Mouse (Mus musculus) regulatory T cell (primary cell): ENCODE data around the gene Zswim2.
"Not testable (repeated sequence)": the region's sequence is repeated elsewhere in the genome, so short reads cannot be mapped to it uniquely, and the experiment has no call there.

Experiments
- in situ Hi-C: fragments of 300-600 bp; cut with MboI, MseI; formaldehyde crosslinking; loops from one replicate; pipeline ENCODE4 v1.15.1; 2025; ENCODE audit warnings: high pct_unique_total_duplicates

Gene Zswim2

DNA sequence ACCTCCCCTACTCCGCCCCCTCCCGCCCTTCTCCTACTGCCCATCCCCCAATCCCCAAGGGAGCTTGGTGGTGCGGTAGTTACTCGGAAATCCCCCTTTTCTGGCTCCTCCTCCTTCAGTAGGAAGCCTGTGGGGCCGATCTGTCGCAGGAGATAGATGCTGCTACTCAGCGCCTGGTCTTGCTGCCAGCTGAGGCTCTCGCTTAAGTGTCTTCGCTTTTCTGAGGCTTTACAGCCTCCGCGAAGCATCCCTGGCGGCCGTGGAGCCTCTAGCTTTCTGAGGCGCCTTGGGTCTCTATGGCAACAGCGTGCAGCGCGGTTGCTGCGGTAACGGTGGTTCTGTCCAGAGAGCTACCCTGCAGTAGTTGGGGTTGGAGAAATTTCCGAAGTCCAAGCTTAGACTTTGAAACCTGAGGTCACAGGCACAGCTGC, at the start of gene Zswim2:
Gene Zswim2 (minus strand): TSS at position 298 of the 431 bp plus-strand sequence.
- in situ Hi-C loops = no loop called here

DNA sequence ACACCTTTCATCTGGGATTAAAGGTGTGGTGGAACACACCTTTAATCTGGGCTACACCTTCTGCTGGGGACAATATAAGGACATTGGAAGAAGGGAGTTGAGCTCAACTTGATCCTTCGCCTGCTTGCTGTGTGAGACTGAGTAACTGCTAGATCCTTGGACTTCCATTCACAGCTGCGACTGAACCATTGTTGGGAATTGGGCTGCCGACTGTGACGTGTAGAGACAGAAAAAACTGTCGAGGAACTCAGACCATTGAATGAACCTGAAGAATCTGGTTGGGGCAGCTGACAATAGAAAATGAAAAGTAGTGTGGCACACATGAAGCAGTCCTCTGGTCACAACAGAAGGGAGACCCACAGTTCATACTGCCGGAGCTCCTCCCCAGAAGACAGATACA, 49.2 kb upstream of the Zswim2 start, which contains the start of gene Gm13691:
Gene Gm13691 (plus strand): TSS at position 301 of the 400 bp plus-strand sequence.
- in situ Hi-C loops = not testable (repeated sequence)

DNA sequence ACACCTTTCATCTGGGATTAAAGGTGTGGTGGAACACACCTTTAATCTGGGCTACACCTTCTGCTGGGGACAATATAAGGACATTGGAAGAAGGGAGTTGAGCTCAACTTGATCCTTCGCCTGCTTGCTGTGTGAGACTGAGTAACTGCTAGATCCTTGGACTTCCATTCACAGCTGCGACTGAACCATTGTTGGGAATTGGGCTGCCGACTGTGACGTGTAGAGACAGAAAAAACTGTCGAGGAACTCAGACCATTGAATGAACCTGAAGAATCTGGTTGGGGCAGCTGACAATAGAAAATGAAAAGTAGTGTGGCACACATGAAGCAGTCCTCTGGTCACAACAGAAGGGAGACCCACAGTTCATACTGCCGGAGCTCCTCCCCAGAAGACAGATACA, 43.4 kb upstream of the Zswim2 start, which contains the start of gene Gm13697:
Gene Gm13697 (plus strand): TSS at position 301 of the 400 bp plus-strand sequence.
- in situ Hi-C loops = loop anchor here (10.0 kb wide), 1 partner anchor 50 kb away; no protein-coding TSS in a partner anchor

DNA sequence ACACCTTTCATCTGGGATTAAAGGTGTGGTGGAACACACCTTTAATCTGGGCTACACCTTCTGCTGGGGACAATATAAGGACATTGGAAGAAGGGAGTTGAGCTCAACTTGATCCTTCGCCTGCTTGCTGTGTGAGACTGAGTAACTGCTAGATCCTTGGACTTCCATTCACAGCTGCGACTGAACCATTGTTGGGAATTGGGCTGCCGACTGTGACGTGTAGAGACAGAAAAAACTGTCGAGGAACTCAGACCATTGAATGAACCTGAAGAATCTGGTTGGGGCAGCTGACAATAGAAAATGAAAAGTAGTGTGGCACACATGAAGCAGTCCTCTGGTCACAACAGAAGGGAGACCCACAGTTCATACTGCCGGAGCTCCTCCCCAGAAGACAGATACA, 37.6 kb upstream of the Zswim2 start, which contains the start of gene Gm13694:
Gene Gm13694 (plus strand): TSS at position 301 of the 400 bp plus-strand sequence.
- in situ Hi-C loops = not testable (repeated sequence)

DNA sequence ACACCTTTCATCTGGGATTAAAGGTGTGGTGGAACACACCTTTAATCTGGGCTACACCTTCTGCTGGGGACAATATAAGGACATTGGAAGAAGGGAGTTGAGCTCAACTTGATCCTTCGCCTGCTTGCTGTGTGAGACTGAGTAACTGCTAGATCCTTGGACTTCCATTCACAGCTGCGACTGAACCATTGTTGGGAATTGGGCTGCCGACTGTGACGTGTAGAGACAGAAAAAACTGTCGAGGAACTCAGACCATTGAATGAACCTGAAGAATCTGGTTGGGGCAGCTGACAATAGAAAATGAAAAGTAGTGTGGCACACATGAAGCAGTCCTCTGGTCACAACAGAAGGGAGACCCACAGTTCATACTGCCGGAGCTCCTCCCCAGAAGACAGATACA, 31.8 kb upstream of the Zswim2 start, which contains the start of gene Gm13696:
Gene Gm13696 (plus strand): TSS at position 301 of the 400 bp plus-strand sequence.
- in situ Hi-C loops = not testable (repeated sequence)

DNA sequence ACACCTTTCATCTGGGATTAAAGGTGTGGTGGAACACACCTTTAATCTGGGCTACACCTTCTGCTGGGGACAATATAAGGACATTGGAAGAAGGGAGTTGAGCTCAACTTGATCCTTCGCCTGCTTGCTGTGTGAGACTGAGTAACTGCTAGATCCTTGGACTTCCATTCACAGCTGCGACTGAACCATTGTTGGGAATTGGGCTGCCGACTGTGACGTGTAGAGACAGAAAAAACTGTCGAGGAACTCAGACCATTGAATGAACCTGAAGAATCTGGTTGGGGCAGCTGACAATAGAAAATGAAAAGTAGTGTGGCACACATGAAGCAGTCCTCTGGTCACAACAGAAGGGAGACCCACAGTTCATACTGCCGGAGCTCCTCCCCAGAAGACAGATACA, 26.0 kb upstream of the Zswim2 start, which contains the start of gene Gm13695:
Gene Gm13695 (plus strand): TSS at position 301 of the 400 bp plus-strand sequence.
- in situ Hi-C loops = not testable (repeated sequence)

DNA sequence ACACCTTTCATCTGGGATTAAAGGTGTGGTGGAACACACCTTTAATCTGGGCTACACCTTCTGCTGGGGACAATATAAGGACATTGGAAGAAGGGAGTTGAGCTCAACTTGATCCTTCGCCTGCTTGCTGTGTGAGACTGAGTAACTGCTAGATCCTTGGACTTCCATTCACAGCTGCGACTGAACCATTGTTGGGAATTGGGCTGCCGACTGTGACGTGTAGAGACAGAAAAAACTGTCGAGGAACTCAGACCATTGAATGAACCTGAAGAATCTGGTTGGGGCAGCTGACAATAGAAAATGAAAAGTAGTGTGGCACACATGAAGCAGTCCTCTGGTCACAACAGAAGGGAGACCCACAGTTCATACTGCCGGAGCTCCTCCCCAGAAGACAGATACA, 20.2 kb upstream of the Zswim2 start, which contains the start of gene Gm13693:
Gene Gm13693 (plus strand): TSS at position 301 of the 400 bp plus-strand sequence.
- in situ Hi-C loops = not testable (repeated sequence)

DNA sequence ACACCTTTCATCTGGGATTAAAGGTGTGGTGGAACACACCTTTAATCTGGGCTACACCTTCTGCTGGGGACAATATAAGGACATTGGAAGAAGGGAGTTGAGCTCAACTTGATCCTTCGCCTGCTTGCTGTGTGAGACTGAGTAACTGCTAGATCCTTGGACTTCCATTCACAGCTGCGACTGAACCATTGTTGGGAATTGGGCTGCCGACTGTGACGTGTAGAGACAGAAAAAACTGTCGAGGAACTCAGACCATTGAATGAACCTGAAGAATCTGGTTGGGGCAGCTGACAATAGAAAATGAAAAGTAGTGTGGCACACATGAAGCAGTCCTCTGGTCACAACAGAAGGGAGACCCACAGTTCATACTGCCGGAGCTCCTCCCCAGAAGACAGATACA, 14.4 kb upstream of the Zswim2 start, which contains the start of gene Gm13698:
Gene Gm13698 (plus strand): TSS at position 301 of the 400 bp plus-strand sequence.
- in situ Hi-C loops = loop anchor here (5.0 kb wide), 1 partner anchor 47 kb away; no protein-coding TSS in a partner anchor

DNA sequence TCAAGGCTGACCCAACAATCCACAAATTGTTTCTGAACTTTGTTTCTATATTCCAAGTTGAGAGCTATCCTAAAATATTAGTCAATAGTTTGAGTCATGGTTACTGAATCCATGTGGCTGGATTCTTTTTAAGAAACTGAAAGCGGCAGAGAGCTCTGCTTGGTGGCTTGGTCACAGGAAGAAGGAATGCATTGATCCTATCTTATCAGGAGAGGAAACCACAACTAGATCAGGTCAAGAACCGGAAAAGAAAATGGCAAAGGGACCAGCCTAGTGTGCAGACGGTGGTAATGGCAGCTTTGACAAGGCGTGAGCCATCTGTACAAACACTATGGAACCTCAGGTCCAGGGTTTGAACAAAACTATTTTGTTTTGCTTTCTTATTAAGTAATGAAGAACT, 764 bp upstream of the Zswim2 start:
- in situ Hi-C loops = no loop called here

DNA sequence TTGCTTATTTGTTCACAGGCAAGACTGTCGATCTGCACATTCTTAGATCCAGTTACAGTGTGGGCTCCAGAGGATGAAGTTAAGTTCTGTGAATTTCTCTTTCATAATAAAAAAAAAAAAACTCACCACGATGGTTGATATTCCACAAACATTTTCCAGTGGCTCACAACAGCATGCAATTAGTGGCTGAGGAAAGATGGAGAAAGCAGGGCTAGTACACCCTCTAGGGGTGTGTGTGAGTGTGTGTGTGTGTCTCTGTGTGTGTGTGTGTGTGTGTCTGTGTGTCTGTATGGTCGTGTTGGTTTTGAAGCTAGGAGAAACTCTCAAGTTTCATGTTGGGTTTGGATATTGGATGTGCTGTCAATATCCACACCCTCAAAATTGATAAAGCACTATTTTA, 350 bp upstream of the Zswim2 start:
- in situ Hi-C loops = no loop called here

DNA sequence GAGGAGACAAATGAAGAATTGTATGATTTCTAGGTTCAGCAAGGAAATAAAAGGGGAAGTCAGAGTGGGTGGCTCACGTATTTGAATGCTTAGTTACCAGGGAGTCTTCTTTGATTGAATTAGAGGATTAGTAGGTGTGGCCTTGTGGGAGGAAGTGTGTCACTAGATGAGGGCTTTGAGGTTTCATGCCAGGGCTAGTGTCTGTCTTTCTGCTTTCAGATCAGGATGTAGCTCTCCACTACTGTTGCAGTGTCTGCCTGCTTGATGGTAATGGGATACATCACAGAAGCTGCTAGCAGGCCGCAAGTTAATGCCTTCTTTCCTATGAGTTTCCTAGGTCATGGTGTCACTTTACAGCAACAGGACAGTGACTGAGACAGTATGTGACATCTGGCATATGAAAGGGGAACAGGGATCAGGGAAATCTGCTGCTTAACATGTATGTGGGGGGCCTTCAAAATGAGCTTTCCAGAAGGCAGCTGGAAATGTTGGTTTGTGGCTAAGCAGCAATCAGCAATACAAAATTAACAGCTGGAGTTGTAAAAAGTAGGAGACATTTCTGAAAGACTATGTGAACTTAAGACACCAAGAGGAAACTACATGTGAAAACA, 11.4 kb downstream of the Zswim2 start:
- in situ Hi-C loops = loop anchor here (10.0 kb wide), 1 partner anchor 55 kb away; the partner anchor contains the start of gene Gm13697

DNA sequence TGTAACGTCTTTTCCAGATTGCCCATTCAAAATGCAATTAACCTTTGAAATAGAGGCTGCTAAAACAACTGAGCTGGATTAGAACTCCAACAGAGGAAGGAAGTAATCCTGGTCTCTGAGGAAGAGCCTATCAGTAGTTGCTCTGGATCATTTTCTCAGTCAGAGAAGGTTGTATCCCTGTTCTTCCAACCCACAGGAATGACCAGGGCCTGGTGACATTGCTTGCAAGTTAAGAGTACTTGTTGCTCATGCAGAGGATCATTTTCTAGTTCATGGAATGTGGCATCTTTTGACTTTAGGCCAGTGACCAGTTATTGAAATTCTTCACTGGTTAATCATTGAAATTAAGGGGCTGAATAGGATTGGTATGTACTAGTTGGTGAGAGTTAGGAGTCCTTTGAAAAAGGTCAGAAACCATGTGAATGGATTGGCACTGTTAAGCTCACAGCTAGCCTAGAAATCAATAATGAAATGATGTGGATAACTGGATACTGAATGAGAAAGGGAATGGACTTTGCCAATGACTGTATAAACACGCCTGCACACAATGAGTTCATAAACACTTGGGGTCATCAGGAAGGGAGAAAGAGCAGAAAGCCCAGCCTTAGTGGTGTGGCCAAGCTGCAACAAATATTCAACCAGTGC, 39.0 kb downstream of the Zswim2 start:
- in situ Hi-C loops = no loop called here

DNA sequence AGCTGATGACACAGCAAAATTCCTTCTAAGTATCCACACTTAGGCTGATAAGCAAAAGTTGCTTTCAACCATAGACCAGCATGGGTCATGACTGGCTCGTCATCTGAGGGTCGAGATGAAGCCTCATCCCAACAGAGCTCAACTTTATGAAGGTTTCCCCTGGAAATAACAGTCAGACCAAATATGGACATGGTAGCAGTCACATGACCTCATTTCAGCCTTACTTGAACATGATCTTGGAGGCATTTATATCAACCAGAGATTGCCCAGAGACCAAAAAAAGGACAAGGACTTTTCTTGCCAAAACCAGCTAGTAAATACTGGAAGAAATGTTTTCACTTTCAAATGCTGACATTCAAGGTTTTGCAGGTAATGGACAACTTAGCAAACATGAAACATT, 47.3 kb downstream of the Zswim2 start:
- in situ Hi-C loops = no loop called here

DNA sequence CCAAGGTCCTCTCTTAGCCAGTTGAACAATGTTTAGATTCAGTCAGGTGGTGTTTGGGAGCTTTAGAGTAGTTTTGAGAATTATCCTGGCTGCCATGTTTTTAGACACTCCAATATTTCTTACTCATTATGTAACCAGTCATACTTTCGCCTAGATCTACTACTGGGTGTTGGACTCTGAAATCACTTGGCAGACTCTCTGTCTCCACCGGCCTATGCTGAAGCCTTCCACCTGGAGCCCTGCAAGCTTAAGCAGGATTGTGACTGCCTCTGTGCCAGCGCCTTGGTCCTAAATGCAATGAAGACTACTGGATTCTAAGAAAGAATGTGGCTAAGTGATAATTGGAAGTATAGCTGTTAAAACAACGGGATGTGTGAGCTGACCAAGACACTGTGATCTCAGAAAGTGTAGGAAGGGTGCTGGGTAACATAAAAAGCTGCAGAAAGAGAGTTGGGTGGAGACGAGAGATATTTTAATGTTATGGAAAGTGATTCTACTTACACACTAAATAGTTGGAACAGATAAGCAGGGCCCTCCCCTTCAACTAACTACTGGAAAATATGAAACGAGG, 57.1 kb downstream of the Zswim2 start:
- in situ Hi-C loops = no loop called here
